Mouse (Mus musculus): ENCODE results near the gene Pde10a.

DNA sequence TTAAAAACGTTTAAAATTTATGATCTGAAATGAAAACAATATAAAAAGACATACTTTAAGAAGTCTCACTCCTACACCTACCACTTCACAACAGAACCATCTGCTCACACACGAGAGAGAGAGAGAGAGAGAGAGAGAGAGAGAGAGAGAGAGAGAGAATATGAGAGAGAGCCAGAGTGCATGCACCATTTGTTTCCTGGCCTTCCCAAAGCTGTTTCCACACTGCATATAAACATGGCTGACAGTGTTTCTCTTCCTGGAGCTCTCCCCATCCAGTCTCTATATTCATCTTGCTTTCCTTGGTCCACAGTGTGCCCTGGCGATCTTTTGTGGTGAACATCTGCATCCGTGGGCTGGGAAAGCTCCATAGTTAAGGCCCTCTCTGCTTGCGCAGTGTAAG lies 253.7 kb downstream of the Pde10a start:
- no peak for TF ChIP-seq GATA1 (IDR thresholded peaks at IDR 0.05; ENCODE audit: borderline replicate concordance, low read length)
- TF ChIP-seq FLI1 (IDR thresholded peaks at IDR 0.05; ENCODE audit: low read length), result no peak

Measured in megakaryocyte, embryonic 14.5 days (primary cell).